Mouse (Mus musculus) heart, embryonic 11.5 days (tissue): ENCODE data around the gene Tmem104. TPM values are rescaled to one million over a fixed set of nuclear protein-coding genes. Genes with fewer than 3 reads are reported as not detected.

Experiments
- ATAC-seq: fragments of 200-750 bp; cut with Nextera tagmentation; replicated peaks from 2 replicates; pipeline ENCODE4 v1.8.0; 2017; ENCODE audit warnings: moderate library complexity; ENCODE audit not compliant: insufficient number of reproducible peaks, low FRiP score, low TSS enrichment
- H3K27ac ChIP-seq: fragments of 300-500 bp; sonication (generic); 2 replicates; pipeline ENCODE4 v1.5.1; 2014; ENCODE audit warnings: mild to moderate bottlenecking, low read depth, low read length
- H3K27me3 ChIP-seq: fragments of 300-500 bp; sonication (generic); 2 replicates; pipeline ENCODE4 v1.6.1; 2014; ENCODE audit warnings: mild to moderate bottlenecking, low read length, mixed read lengths; ENCODE audit not compliant: control insufficient read depth, insufficient read depth
- H3K36me3 ChIP-seq: fragments of 300-500 bp; sonication (generic); 2 replicates; pipeline ENCODE4 v1.6.1; 2014; ENCODE audit warnings: mild to moderate bottlenecking, low read length, moderate library complexity, mixed read lengths; ENCODE audit not compliant: control insufficient read depth, insufficient read depth
- H3K4me1 ChIP-seq: fragments of 300-500 bp; sonication (generic); 2 replicates; pipeline ENCODE4 v1.6.1; 2014; ENCODE audit warnings: low read length; ENCODE audit not compliant: control insufficient read depth, insufficient read depth
- H3K4me2 ChIP-seq: fragments of 300-500 bp; sonication (generic); 2 replicates; pipeline ENCODE4 v1.6.1; 2014; ENCODE audit warnings: mild to moderate bottlenecking, moderate library complexity
- H3K4me3 ChIP-seq: fragments of 300-500 bp; sonication (generic); 2 replicates; pipeline ENCODE4 v1.5.1; 2014; ENCODE audit warnings: low read depth, low read length
- H3K9ac ChIP-seq: fragments of 300-500 bp; sonication (generic); 2 replicates; pipeline ENCODE4 v1.6.1; 2014; ENCODE audit warnings: mild to moderate bottlenecking, low read depth, low read length, moderate library complexity
- H3K9me3 ChIP-seq: fragments of 300-500 bp; sonication (generic); replicated peaks from 2 replicates; pipeline ENCODE4 v1.6.1; 2016; ENCODE audit warnings: low read length; ENCODE audit not compliant: control insufficient read depth
- WGBS: fragments of 180-500 bp; shearing (Covaris S2); extraction: QIAGEN DNeasy Blood & Tissue Kit; methylation state at CpG from one replicate; pipeline ENCODE4 v1.1.7; 2014; ENCODE audit not compliant: insufficient replicate concordance; 5-methylcytosine and 5-hydroxymethylcytosine counted together
- polyA plus RNA-seq: library from polyadenylated mRNA; unstranded; fragments of >200 nt; fragmentation: Nextera tagmentation; extraction: Ambion mirVana; gene quantifications from 2 replicates; pipeline ENCODE4 v1.2.1, GENCODE M21; 2014

Gene Tmem104
- polyA plus RNA-seq, 1 experiment from 2014 or later = 7.5 TPM

GRCm38 (mm10) chr11:115247240-115247639 lies 60.0 kb downstream of the Tmem104 start:
- WGBS = 14% methylated on average over 3 of the region's 3 CpGs
- peaks cover 30% of the 10 kb centered on the region for H3K4me1 ChIP-seq
- H3K9me3 ChIP-seq = no peaks in the 10 kb centered on the region
- H3K27ac ChIP-seq = no peak overlapping the region
- H3K9ac ChIP-seq = no peak overlapping the region
- no peak overlapping the region for H3K4me3 ChIP-seq
- H3K36me3 ChIP-seq = no peaks in the 10 kb centered on the region
- no peak for ATAC-seq
- H3K27me3 ChIP-seq = peaks cover 60% of the 10 kb centered on the region
- H3K4me2 ChIP-seq = no peak overlapping the region

- Histone ChIP-seq H3K4me3 (no peak overlapping the region), H3K4me2 (no peak overlapping the region), H3K36me3 (no peaks in the 10 kb centered on the region), H3K9me3 (no peaks in the 10 kb centered on the region), H3K27ac (no peak overlapping the region), H3K4me1 (peaks cover 30% of the 10 kb centered on the region), H3K27me3 (peaks cover 67% of the 10 kb centered on the region), H3K9ac (no peak overlapping the region)
- 63% methylated on average over 6 of the region's 6 CpGs for WGBS
- ATAC-seq = no peak
These were observed 60.7 kb downstream of the Tmem104 start for GRCm38 (mm10) chr11:115247945-115248344.

- H3K4me1 ChIP-seq = peaks cover 23% of the 10 kb centered on the region
- peak overlapping the region; percentile 45 for H3K4me3 ChIP-seq
- H3K27ac ChIP-seq = no peak overlapping the region
- 2% methylated on average over 62 of the region's 63 CpGs for WGBS
- peaks cover 81% of the 10 kb centered on the region for H3K27me3 ChIP-seq
- no peaks in the 10 kb centered on the region for H3K36me3 ChIP-seq
- H3K9me3 ChIP-seq = no peaks in the 10 kb centered on the region
- ATAC-seq = 0 out of 2 replicates have a peak, but pooled peaks have one; percentile 17
- peak overlapping the region; percentile 83 for H3K4me2 ChIP-seq
- H3K9ac ChIP-seq = peak overlapping the region; percentile 34; the same call in 1 of the 2 replicates
These were observed 62.6 kb downstream of the Tmem104 start for GRCm38 (mm10) chr11:115249721-115250404.

GRCm38 (mm10) chr11:115250405-115251090 lies 63.3 kb downstream of the Tmem104 start:
- Histone ChIP-seq H3K4me2 (peak overlapping the region; percentile 83), H3K27me3 (peaks cover 88% of the 10 kb centered on the region), H3K4me1 (peaks cover 23% of the 10 kb centered on the region), H3K27ac (no peak overlapping the region), H3K9ac (peak overlapping the region; percentile 34; the same call in 1 of the 2 replicates), H3K4me3 (peak overlapping the region; percentile 45), H3K9me3 (no peaks in the 10 kb centered on the region), H3K36me3 (no peaks in the 10 kb centered on the region)
- WGBS = 2% methylated on average over 36 of the region's 36 CpGs
- ATAC-seq = no peak

- Histone ChIP-seq H3K36me3 (no peaks in the 10 kb centered on the region), H3K9me3 (no peaks in the 10 kb centered on the region), H3K9ac (no peak overlapping the region), H3K27me3 (peaks cover 90% of the 10 kb centered on the region), H3K4me1 (peaks cover 22% of the 10 kb centered on the region), H3K27ac (no peak overlapping the region), H3K4me2 (no peak overlapping the region), H3K4me3 (no peak overlapping the region)
- WGBS = 41% methylated on average over 3 of the region's 3 CpGs
- ATAC-seq = no peak
These were observed 64.0 kb downstream of the Tmem104 start for GRCm38 (mm10) chr11:115251258-115251657.

GRCm38 (mm10) chr11:115257775-115258510 lies 70.7 kb downstream of the Tmem104 start:
- Histone ChIP-seq H3K4me3 (peak overlapping the region; percentile 6; the same call in 1 of the 2 replicates), H3K27ac (no peak overlapping the region), H3K27me3 (peaks cover 93% of the 10 kb centered on the region), H3K4me1 (0 out of 2 replicates have a peak, but pooled peaks cover 5% of the 10 kb centered on the region), H3K36me3 (no peaks in the 10 kb centered on the region), H3K4me2 (peak overlapping the region; percentile 38), H3K9me3 (no peaks in the 10 kb centered on the region), H3K9ac (no peak overlapping the region)
- 13% methylated on average over 59 of the region's 59 CpGs for WGBS
- ATAC-seq = no peak

- ATAC-seq = no peak
These were observed 71.8 kb downstream of the Tmem104 start for GRCm38 (mm10) chr11:115259134-115259533.

GRCm38 (mm10) chr11:115262954-115263353 lies 75.7 kb downstream of the Tmem104 start:
- no peak for ATAC-seq
- Histone ChIP-seq H3K36me3 (no peaks in the 10 kb centered on the region), H3K4me3 (no peak overlapping the region), H3K9me3 (no peaks in the 10 kb centered on the region), H3K27ac (no peak overlapping the region), H3K27me3 (peaks cover 97% of the 10 kb centered on the region), H3K4me1 (peaks cover 22% of the 10 kb centered on the region), H3K9ac (no peak overlapping the region), H3K4me2 (no peak overlapping the region)
- WGBS = 59% methylated on average over 11 of the region's 11 CpGs

More at GRCm38 (mm10) chr11:115259134-115259533, 71.8 kb downstream of the Tmem104 start:
- H3K36me3 ChIP-seq = no peaks in the 10 kb centered on the region
- H3K27ac ChIP-seq = no peak overlapping the region
- no peak overlapping the region for H3K4me2 ChIP-seq
- H3K27me3 ChIP-seq = peaks cover 95% of the 10 kb centered on the region
- no peak overlapping the region for H3K4me3 ChIP-seq
- H3K9me3 ChIP-seq = no peaks in the 10 kb centered on the region
- whole genome bisulfite sequencing = 57% methylated on average over 4 of the region's 4 CpGs
- no peak overlapping the region for H3K9ac ChIP-seq
- 0 out of 2 replicates have a peak, but pooled peaks cover 5% of the 10 kb centered on the region for H3K4me1 ChIP-seq
